Mouse (Mus musculus) kidney, postnatal 25 days (tissue): ENCODE measurements around the gene Cxadr.

ENCODE experiments used
- DNase-seq, 2 experiments: peaks; one replicate each; pipeline ENCODE4 v3.0.0; 2021; ENCODE audit warnings: mixed read lengths in 2 of 2

The Cxadr gene

GRCm38 (mm10) chr16:78301183-78301830 lies at the start of gene Cxadr:
TSS of gene Cxadr (plus strand) at chr16:78301489.
- DNase-seq = peak; percentile 86 to 95

DNA sequence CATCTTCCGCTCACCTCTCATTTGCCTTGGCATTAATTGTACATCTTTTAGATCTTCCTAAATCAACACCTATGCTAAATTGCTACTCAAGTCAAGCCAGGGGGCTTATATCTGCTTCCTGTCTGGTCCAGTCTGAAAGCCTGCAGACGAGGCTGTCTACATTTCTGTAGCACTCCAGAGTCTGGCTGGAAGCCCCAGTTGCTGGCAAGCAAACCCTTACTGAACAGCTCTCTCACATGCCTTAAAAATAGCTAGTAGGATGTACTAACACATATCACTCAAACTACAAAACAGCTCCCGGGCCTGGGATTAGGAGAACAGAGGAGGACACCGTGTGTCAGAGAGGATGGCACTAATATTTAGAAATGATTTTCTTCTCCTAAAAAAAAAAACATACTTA lies 42.3 kb upstream of the Cxadr start:
- no peak for DNase-seq

GRCm38 (mm10) chr16:78260070-78260879 lies 41.0 kb upstream of the Cxadr start:
- no peak for DNase-seq

DNA sequence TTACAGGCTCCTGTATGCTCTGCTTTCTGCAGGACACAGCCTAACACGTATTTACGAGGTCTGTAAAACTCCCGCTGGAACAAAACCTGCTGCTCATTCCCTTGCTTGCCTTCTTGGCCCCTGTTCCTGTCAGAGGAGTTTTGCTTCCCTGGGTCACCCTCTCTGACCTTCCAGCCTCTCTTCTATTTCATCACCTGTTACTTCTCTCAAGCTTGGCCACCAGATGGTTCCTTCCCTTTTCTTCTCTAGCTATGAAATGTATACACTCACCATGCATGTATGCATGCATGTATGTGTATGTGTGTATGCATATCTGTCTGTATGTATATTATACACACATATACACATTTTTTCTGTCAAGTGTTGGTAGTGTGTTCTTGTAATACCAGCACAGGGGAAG lies 39.8 kb upstream of the Cxadr start:
- no peak for DNase-seq

- DNase-seq = peak in 1 of 2 experiments; percentile 18
Measured at GRCm38 (mm10) chr16:78264442-78265150, 36.7 kb upstream of the Cxadr start.

- DNase-seq = peak; percentile 85 to 89
Measured at GRCm38 (mm10) chr16:78265151-78265590, 36.1 kb upstream of the Cxadr start.

DNA sequence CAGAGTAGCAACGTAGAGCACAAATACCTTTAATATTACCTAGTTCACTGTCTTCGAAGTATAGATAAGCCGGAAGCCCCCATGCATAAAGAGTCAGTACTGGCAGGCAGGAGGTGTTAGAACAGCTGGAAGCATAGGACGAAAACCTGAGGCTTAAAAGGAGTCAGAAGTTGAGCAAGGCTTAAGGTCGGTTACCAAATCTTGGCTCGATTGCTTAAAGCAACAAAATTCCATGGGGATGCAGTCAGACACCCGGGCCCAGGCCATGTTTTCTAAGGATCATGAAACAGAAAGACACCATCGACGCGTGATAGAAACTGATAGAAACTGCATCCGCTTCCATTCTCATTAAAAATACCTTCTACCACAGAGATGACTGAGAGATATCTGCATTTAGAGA lies 35.5 kb upstream of the Cxadr start:
- no peak for DNase-seq

- DNase-seq = no peak
Measured at GRCm38 (mm10) chr16:78267453-78267852, 33.8 kb upstream of the Cxadr start.

GRCm38 (mm10) chr16:78268167-78268566 lies 33.1 kb upstream of the Cxadr start:
- no peak for DNase-seq

- no peak for DNase-seq
Measured at GRCm38 (mm10) chr16:78274825-78275455, 26.3 kb upstream of the Cxadr start.

DNA sequence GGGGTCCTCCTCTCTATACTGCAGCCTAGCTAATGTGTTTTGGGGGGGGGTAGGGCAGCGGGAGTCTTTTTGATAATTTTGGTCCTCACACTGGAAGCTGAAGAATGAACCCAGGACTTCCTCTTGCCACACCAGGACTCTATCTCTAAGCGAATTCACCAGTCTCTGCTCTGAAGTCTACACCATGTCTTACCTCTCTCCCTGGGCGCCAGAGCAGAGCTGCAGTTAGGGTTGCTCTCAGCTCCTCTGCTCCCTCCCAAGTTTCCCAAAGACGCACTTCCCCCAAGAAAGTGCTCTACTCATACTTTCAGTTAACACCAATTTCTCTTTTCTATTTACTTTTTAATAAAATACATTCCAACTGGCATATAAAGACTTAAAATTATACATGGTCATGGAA lies 23.7 kb upstream of the Cxadr start:
- DNase-seq = no peak

DNA sequence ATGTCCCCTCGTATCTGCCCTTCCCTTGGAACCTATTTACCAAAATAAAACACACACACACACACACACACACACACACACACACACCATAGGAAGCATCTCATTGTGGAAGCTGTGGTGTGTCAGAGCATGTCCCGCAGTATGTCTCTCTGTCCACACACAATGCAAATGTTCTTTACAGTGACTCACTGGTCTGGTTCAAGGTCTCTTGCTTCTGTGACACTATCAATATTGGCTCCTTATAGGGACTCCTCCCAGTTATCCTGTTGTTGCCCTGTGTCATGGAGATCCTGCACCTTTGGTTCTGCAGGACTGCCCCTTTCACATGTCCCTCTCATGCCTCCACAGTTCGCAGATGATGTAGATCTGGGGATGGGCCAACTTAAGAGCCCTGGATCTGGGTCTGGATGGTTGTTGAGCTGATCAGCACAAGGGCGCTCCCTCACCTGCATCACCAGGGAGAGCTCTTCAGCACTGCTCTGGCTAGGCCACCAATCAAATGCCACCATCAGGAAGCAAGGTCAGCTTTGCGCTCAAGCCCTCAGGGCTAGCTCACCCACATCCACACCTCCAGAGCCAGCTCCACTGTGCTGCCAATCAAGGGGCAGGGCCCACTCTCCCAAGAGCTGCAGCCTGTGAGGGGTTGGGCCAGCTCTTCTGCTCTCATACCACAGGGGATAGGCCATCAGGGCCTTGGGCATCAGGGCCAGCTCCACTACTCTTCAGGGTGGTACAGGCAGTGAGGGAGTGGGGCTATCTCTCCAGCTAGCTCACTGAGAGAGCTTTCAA lies 21.0 kb upstream of the Cxadr start:
- DNase-seq = no peak

- no peak for DNase-seq
Measured at GRCm38 (mm10) chr16:78283231-78283630, 18.1 kb upstream of the Cxadr start.

- DNase-seq = no peak
Measured at GRCm38 (mm10) chr16:78294051-78294450, 7.2 kb upstream of the Cxadr start.

DNA sequence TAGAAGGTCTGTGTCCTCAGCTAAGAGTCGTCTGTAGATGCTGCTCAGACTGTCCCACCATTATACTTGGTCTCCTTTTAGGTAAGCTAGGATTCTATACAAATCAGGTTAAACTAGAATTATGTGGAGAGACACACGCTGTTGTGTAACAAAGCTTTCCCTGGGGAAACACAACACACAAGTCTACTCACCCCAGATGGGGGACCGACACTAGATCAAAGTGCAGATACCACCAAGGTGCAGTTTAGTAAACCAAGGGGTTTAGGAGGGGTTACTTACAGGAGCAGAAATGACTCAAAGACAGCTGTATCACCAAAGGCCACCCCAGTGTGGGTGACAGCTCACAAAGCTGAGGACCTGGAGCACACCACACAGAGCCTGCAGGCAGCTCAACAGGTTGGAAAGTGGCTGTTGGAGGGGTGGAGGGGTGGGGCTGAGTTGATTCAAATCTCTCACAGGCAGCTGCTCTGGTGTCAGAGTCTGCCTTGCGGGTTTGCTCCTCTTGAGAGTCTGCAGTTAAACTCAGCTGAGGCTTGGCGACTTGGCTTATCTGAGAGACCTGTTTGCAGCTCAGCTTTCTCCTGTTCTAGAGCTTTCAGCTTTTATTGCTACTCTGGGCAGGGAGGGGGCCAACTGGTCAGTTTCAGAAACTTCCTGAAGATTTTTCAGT lies 6.5 kb upstream of the Cxadr start:
- DNase-seq = no peak

DNA sequence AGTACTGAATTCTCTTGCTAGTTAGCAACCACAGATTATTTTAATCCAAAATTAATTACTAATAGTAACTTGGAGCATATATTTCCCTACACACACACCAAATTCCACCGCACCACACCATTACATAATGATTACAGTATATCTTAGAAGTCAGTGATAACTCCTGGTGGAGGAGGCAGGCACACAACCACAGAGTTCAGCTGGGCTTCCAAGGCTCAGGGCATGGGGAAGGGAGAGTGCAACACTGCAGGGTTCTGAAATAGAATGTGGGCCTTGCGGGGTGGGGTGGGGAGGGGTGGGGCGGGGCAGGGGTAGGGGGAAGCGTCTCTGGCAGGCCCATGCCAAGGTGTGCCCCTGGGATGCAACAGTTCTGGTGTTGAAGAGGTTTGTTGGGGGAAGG lies 5.7 kb upstream of the Cxadr start:
- DNase-seq = no peak

- DNase-seq = no peak
Measured at GRCm38 (mm10) chr16:78296114-78296513, 5.2 kb upstream of the Cxadr start.

GRCm38 (mm10) chr16:78301831-78302677 lies 765 bp downstream of the Cxadr start:
- DNase-seq = peak; percentile 7 to 57

DNA sequence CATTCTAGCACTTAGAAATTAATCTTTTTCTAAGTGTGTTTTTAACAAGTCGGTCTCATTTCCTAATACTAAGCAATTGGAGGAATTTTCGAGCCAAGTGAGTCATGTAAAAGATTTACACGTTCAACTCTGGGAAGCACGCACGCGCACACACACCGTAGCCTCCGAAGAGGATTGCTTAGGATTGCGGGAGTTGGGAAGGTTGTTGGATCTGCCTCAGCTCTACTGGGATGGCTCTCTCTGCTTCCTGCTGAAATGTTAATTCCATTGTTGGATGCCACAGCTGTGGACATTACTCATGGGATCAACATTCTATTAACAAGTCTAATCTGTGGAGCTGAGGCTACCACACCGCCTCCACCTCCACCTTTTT lies 1.4 kb downstream of the Cxadr start:
- peak in 1 of 2 experiments; percentile 10 for DNase-seq

- DNase-seq = no peak
Measured at GRCm38 (mm10) chr16:78305606-78306100, 4.4 kb downstream of the Cxadr start.

- no peak for DNase-seq
Measured at GRCm38 (mm10) chr16:78306606-78307005, 5.3 kb downstream of the Cxadr start.
